Mouse (Mus musculus) adrenal gland, adult 8-10 months (tissue): ENCODE measurements around the gene I0C0044D17Rik. TPM values are rescaled to one million over a fixed set of nuclear protein-coding genes. Genes with fewer than 3 reads are reported as not detected.

Experiments
- DNase-seq: peaks from one replicate; pipeline ENCODE4 v3.0.0; 2022
- total RNA-seq, 4 experiments: library from RNA; stranded (reverse); gene quantifications; 2 replicates each; pipeline ENCODE4 v1.2.4; 2022

I0C0044D17Rik gene
- total RNA-seq, 4 experiments from 2014 or later, result not detected

DNA sequence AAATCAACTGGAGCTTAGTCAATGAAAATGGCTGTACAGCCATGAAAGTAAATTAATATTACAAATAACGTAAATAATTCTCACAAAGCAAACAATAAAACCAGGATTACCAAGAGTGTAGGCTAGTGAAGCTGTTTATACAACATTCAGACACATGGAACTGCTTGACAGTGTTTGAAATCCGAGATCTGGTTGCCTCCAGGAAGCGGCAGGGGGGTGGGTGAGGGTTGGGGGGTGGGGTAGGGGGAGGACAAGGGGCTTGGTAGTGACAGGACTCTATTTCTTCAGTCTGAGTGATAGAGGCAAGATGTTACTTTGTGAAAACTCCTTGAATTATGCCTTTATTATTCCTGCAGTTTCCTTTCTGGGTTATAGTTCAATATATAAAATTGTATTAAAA lies 3.1 kb upstream of the I0C0044D17Rik start:
- no peak for DNase-seq

DNA sequence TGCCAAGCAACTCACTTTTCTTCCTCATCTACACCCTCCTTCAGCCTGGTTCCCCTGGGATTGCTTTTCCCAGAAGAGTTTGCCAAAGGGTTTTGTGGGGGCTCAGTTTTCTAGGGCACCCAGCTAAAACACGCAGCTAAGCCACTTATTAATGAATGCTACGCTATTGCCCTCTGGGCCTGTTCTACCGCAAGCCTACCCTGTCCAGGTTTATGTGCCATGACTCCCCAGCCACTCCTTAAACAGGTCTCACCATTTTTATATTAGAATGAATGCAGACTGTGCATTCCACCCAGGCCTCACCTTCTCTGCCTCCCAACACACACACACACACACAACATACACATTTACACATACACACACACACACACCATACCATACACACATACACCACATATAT lies 593 bp downstream of the I0C0044D17Rik start:
- no peak for DNase-seq

DNA sequence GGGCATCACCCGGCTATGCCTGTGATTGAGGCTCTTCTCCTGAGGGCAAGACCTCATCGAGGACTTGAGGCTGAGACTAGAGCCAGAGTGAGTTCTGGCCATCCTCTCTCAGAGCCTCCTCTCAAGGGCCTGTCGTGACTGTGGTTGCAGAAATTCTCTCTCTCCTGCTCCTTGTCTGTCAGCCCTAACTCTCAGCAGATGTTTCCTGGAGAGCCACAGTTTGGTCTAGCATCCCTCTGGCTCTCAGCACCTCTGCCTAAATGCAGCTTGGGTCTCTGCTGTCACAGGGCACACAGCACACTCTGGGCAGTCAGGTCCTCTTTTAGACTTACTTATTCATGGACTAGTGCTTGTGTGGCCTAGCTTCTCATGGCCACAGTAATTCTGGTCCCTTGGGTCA lies 1.2 kb downstream of the I0C0044D17Rik start:
- DNase-seq, result no peak

DNA sequence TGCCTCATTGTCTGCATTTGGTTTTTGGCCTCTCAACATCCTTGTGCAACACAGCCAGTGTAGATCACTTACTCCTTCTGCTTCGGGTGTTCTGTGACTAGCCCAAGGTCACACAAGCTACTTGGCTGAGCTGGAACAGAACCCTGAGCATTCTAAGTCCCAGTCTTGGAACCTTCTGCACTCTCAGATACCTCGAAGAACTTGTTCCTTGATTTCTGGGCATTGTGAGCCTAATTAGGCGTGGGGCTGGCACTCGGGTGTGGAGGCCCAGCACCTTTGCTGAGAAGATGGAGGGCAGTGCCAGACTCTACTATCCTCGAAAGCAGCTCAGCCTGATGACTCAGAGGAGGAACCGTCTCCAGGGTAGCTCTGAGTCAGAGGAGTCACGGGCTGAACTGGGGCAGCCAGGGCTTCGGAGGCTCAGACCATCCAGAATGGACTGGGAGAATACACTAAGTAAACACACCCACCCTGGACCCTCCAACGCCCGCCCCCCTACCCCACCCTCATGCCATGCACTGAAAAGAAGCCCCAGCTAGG lies 4.4 kb downstream of the I0C0044D17Rik start:
- peak; percentile 46 for DNase-seq

DNA sequence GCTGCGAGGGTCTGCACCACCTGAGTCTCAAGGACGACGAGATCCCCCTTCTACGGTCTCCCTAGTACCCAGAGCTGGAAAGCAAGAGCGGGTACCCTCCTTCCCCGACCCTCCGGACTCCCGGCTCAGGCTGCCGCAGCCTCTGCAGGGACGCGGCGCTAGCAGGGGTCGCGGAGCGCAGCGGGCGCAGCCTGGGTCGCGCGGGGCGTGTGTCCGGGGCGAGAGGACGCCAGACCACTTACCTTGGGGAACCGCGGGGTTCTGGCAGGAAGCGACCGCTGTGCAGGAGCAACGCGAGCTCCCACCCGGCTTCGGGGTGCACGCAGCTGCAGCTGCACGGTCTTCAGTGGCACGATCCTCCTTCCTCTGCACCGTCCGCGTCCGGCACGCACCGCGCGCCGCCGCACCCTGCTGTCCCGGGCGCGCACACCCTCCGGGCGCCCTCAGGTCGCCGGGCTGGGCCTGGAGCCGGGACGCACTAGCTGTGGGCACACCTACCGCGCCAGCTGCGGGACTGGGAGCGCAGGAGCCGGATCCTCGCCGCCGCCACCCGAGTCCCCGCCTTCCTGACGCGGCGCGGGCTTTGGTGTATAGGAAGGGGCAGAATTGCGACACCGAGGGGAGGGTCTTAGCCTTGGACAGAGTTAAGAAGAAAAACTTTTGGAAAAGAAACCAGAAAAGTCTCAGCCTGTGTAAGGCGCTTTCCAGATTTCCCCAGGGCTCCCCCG lies 6.3 kb downstream of the I0C0044D17Rik start, which contains the start of gene Kank4:
TSS of gene Kank4 (minus strand) at position 354 of the 728 bp plus-strand sequence.
- peak; percentile 21 for DNase-seq

DNA sequence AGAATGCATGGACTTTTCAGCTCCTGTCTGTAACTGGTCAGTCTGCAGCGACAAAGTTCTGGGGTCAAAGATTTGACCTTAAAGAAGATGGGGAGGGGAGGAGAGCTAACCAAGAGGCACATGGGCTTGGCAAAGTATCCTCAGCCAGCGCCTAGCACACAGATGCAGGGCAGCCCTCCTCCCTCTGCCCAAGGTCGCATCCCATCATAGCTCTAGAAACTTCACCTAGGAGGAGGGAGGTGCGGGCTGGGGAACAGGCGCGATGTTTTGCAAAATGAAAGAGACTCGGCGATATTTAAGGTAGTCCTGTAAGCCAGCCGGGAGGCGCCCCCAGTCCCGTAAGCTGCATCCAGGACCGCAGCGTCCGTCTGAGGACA lies 6.8 kb downstream of the I0C0044D17Rik start:
- no peak for DNase-seq

DNA sequence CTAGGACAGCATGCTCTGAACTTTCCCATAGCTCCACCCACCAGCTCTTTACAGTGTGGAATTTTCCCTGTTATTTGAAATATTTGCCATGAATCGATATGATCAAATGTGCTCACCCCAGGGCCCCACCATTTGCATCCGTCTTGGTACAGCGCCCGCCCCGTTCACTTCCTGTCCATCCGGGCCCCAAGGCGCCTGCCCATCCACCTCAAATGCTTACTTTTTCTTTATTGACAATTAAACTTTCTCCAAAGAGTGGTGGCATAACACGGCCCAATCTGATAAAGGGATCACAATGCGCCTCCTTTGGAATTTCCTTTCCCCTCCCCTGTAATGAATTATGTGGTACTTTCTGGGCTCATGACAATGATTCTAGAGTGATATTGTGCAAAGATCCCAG lies 17.3 kb downstream of the I0C0044D17Rik start:
- no peak for DNase-seq

DNA sequence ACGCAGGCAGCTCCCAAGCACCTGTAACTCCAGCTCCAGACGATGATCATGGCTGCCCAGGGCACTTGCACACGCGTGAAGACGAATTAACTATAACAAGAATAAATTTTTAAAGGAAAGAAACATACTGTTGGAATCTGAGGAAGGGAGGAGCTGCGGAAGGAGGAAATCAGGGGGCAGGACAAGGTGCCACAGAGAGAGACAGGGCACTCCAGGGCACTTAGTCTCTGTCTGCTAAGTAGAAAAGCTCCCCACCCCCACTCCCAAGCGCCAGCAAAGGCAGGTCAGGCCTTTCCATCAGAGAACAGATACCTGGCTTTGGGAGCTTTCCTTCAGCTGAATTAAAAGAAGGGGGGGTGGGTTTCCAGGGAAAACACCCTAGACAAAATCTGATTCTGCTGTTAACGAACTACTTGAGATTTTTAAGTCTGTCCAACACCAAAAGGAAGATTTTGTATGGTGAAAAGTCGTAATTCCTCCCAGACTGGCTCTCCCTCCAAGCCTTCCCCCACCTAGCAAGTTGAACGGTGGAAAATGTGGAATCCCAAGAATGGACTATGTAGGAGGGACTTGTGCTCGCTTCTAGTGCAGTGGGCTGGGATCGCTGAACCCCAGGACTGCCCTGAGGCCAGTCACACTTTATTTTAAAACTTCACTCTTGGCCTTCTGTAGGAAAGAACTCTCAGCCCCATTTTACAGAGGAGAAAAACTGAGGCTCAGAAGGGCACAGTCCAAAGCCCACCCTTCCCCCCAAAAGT lies 18.2 kb downstream of the I0C0044D17Rik start:
- DNase-seq, result no peak

DNA sequence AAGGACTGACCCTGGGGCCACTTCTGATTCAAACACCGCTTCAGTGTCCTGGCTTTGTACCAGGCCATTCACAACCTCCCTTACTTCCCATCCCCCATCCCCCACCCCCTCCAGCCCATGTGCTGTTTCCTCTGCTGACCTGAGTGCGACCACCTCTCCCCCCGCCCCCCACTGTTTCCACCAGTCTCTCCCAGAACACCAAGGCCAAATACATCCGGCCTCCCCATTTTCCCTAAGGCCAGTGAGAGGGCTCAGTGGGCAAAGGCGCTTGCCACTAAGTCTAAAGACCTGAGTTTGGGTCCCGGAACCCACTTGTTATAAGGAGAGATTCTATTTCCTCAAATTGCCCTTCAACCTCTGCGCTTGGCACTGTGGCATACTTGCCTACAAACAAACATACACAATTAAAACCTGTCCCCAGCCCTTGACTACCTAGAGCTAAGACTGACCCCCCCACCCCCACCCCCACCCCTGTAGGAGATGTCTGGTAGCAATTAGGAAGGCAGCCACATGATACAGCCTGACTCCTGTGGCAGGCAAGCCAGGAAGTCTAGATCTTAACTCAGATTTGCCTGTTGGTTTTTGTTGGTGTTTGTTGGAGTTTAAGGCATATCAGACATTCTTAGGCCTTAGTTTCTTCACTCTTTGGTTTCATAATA lies 19.0 kb downstream of the I0C0044D17Rik start:
- DNase-seq, result no peak

DNA sequence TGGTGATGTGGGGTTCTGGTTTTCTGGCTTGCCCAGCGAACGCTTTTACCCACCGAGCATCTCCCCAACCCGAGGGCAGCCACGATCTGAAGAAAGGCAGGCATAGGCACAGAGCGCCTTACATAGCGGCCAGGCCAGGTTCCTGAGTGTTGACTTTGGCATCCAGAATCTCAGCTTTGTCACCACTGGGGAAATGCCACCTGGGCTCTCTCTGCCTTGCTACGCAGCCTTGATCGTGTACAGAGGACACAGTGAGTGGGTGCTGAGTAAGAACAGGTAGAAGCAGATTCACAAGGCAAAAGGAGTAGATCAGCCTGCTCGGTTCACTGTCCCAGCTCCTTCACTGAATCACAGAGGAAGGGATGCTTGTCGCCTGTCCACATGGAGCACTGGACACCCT lies 21.9 kb downstream of the I0C0044D17Rik start:
- DNase-seq, result no peak

DNA sequence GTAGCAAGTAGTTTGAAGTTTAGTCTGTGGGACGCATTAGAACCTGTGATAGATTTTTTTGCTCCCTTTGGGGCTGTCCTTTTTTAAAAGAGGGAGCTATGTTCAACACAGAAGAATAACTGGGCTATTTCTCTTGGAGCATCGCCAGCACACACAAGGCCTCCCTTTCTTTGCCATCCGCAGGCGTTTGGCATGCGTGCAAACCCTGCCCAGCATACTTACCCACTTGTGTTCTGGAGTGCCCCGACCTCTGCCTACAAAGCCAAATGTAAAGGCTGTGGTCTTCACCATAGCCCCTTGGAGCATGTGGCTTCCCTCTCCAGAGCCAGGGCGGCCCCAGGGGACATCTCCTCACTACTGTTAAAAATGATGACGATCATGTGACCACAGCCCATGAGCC lies 22.8 kb downstream of the I0C0044D17Rik start:
- DNase-seq, result no peak

DNA sequence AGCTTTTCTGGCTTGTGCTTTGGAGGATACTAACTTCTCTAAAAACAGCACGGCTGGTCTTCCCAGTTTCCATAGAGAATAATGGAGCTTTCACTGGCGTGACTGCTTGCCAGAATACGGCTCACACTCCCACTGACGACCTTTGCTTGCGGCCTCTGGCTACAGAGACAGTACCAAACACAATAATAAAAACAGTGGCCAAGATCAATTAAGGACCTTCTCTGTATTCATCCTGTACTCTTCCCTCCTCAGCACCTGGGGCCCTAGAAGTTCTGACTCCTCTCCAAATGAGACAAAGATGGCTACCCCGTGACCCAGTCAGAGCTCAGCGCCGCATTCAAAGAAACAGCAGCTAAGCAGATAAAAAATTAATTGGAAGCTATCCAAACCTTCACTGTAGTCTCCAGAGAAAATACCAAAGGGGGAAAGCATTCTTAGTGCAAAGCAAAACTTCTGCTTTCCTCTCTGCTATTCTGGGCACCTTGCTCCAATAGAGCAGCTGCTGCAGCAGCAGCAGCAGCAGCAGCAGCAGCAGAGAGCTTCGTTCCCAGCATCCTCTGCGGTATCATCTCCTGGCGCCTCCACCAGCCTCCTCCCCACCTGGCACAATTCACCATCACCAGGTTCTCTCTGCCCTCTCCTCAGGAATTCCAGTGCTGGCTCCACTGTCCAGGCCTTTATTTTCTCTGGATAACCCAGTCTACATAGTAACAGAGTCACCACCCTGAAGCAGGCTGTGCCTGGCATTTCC lies 26.9 kb downstream of the I0C0044D17Rik start:
- no peak for DNase-seq

DNA sequence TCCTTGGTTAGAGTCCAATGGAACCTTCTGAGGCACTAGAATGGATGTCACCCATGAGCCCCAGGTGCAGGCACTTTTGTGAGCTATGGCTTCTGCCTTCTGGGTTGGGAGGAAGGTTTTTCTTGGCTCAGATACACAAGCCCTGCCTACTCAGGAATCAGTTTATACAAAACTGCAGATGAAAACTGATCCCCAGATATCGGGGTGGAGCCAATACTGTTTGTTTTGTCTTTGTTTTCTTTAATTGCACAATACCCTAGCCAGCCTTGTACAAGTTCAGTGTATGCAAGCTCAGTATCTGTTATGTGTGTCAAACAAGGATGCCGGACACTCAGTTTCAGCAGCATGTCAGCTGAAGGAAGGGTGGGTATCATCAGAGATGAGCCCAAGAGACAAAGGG lies 28.4 kb downstream of the I0C0044D17Rik start:
- no peak for DNase-seq

DNA sequence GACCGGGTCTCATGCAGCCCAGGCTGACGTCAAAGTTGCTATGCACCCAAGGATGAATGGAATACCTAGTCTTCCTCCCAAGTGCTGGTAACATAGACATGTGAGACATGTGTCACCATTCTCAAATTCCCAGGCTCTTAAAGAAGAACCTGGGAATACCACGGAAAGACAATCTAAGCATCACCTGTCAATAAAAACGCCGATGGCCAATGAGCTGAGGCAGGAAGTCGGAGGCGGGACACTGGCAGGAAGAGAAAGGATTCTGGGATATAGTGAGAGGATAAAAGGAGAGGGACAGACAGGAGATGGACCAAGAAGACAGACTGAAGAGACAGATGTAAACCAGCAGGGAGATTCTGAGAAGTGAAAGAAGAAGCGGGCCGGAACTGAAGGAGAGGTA lies 30.2 kb downstream of the I0C0044D17Rik start:
- DNase-seq, result no peak

DNA sequence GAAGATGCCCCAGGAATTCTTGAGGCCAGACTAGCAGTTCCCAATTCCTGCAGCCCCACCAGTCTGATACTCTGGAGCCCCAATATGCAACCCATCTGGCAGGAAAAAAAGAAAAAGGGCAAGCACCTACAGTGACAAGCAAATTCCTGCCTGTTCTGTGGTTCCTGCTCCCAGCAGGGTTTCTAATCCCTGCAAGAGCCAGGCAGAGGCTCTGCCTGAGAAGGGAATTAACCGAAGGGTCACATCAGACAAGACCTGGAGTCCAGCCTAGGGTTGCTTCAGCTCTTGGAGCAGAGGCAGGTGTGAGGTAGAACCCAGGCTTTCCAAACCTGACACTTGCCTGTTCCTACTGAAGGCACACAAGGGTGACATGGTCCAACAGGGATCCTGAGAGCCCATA lies 32.9 kb downstream of the I0C0044D17Rik start:
- no peak for DNase-seq

DNA sequence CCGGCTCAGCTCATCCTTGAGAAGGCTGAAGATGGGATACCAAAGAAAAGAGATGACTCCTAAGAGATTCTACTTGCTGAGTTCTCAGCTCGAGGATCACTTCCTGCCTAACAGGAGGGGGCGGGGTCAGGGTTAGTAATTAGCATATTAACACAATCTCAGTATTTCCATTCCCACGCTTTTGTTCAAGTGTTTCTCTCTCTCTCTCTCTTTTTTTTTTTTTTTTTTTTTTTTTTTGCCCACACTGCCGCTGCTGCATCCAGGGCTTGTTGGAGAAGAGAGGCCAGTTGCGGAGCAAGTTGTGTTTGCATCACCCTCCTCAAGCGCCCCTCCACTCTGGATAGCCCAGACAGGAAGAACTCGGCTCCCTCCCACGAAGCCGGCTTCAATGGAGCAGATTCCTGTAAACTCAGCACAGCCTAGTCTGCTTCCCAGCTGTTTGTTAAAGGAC lies 33.8 kb downstream of the I0C0044D17Rik start:
- DNase-seq, result no peak

DNA sequence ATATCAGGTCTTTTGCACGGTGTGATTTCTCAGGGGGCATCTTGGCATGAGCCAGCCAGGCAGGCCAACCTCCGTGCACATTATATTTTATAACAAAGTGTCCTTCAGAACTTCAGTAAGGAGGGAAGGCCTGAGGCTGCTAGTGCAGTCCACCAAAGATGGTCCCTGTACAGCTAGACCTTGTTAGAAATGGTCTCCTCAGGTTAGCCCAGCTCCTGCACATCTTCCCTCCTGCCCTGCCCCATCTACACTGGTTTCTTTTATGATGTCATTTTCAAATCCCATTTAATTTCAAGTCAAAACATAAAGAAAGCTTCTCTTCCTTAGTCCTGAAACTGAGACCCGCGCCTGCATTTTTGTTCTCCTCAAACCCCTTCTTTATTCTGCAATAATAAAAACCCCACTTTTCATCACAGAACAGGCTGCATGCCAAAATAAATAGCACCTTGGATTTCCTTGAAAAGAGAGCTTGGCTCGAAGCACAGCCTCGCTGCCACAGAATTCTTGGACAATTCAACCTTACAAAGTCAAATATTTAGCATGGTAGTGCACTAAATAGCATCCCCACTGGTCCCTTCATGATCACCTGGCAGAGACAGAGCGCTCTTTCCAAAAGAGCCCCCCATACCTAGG lies 34.4 kb downstream of the I0C0044D17Rik start:
- DNase-seq, result no peak

DNA sequence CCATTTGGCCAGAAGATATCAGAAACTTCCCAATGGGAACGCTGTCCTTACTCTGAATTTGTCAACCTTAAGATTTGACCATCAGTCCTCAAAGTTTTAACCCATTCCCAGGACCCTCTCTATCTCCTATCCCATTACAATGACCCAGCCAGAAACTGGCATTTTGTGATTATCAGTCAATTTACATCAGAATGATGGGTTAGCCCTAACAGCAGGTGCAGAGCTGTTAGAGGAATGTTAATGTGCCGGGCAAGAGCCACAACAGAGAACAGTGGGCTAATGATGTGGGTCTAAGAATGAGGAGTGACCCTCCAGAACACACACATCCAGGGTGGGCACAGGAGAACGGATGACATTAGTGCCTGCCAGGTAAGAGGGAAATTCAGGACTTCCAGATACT lies 37.4 kb downstream of the I0C0044D17Rik start:
- no peak for DNase-seq

DNA sequence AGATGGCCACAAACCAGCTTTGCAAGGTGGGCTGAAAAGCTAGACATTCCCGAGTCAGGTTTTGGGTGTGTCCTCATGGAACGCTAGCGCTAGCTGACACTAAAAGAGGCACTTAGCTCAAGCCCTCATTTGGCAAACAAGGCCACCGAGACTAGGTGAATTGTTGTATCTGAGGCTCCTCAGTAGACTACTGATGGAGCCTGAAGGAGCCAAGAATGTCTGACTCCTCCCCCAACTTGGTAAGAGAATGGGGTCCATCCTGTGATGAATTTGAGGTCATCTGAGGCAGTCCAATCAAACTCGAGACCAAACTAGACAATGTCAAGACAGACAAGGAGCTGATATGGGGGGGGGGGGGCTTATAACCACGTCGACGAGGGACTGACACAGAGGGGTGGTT lies 37.8 kb downstream of the I0C0044D17Rik start:
- DNase-seq, result no peak

DNA sequence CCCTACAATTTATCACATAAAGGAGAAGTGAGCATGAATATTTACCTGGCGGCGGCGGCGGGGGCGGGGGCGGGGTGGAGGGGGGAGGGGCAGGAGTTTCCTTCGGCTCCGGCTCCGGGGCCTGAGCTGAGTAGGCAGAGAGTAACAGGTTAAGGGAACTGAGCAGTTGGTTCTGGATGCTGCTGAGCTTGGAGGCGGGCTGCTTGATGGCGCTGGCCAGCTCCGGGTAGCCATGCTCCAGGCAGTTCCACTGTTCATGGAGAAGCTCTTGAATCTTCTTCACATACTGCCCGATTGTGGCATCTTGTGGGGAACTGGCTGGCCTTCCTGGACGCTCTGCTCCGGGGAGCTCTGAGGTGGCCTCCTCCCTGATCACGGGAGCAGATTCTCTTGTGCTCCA lies 45.4 kb downstream of the I0C0044D17Rik start:
- DNase-seq, result no peak

DNA sequence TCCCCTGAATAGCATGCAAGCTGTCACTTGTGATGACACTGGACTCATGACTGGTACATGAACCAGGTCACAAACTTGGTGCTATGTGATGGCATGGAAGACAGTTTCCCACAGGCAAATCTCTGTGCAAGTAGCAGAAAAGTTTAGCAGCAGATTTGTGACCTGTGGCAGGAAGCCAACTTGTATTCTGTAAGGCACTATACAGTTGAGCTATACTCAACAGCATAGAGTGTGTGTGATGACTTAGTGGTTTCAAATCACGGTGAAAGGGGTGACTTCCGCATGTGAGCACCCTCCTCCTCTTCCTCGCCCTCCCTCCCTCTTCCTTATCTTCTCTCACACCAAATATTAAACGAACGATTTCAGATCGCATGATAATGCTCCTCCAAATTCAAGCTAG lies 46.2 kb downstream of the I0C0044D17Rik start:
- DNase-seq, result no peak
